Mouse (Mus musculus) lung, adult 18-20 months (tissue): ENCODE measurements at regions not wholly inside any gene's neighbourhood (a gene's known extent, or its start where the extent isn't known, plus 50 kb on each side); places are given as distances from the start of the nearest gene placed in this dataset.

ENCODE experiments used
- DNase-seq, 2 experiments: peaks; one replicate each; pipeline ENCODE4 v3.0.0; 2022; ENCODE audit warnings: mixed read lengths in 2 of 2

GRCm38 (mm10) chrX:57711914-57712313 lies 208.4 kb upstream of the Gpr101 start:
- DNase-seq = no peak

GRCm38 (mm10) chrX:57709115-57709877 lies 205.7 kb upstream of the Gpr101 start:
- no peak for DNase-seq

GRCm38 (mm10) chrX:57708501-57708900 lies 204.9 kb upstream of the Gpr101 start:
- no peak for DNase-seq

DNA sequence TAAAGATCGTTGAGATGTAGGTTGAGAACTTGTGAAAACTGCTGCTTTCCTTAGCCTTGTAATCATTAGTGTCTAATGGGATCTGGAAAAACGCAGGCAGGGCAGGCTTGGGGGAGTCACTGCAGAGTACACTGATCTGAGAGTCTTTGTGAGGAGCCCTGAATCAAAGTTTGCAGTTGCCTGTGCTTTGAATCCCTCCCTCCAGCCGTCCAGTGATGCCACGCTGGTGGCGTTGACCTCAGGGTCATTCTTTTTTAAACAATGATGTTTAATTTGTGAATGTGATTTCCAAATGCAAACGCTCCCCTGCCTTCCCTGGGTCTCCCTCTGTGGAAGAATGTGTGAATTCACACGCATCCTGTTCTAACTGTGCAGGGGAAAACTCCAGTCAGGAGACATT lies 204.4 kb upstream of the Gpr101 start:
- DNase-seq = no peak

DNA sequence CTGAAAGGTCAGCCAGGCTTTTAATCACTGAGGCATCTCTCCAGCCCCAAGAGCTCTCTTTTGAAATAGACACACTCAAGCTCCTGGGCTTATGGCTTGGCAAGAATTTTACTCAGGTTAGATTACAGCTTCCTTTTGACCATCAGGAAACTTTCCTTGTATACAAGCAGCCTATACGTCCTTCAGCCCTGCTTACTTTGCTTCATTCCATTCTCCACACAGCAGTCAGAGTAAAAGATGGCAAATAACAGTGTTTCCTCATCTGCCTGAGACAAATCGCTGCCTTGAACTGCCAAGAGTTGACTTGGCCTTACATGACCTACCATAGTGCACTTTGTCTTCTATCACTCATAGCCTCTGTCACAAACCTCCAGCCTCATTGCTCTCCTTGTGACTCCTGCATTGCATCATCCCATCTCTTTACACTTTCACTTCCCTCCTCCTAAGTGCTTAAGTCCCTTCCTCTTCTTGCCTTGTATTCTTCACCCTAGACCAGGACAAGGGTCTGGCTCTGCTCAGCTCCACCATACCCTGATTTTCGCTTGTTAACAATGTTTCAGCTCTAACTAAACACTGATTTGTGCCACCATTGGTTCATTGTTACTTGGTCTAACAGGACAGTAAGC lies 203.2 kb upstream of the Gpr101 start:
- peak; percentile 1 to 2 for DNase-seq

GRCm38 (mm10) chrX:57692506-57692905 lies 188.9 kb upstream of the Gpr101 start:
- DNase-seq = no peak

- no peak for DNase-seq
Observed at GRCm38 (mm10) chrX:57676764-57677163, 173.2 kb upstream of the Gpr101 start.

GRCm38 (mm10) chrX:57674955-57675354 lies 171.4 kb upstream of the Gpr101 start:
- peak in 1 of 2 experiments; percentile 3 for DNase-seq

- DNase-seq = no peak
Observed at GRCm38 (mm10) chrX:57659571-57659970, 156.0 kb upstream of the Gpr101 start.

DNA sequence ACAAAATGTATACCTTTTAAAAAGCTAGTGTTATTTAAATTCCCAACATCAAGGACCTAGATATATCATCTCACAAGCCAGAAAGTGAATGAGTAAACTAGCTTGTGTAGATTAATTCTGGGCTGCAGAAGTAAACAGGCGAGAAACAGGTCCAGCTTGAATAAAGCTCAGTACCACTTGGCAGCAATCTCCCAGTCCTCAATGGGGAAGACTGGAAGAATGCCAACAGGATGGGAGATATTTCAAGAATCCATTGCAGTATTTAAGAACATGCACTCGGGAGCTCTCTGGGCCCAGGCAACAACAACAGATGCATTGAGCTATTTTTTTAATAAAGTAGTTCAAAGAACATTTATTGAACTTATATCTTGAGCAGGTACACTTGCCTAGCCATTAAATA lies 152.5 kb upstream of the Gpr101 start:
- no peak for DNase-seq

GRCm38 (mm10) chrX:57655483-57655882 lies 151.9 kb upstream of the Gpr101 start:
- no peak for DNase-seq
